Mouse (Mus musculus) right cerebral cortex, postnatal 14 days (tissue): ENCODE results near the gene Auts2.

Experiments used
- DNase-seq: peaks from one replicate; pipeline ENCODE4 v3.0.0; 2022

Auts2 gene

GRCm38 (mm10) chr5:131643176-131644174, 899.7 kb downstream of the Auts2 start:
- DNase-seq = peak; percentile 42

- DNase-seq = no peak
Observed at GRCm38 (mm10) chr5:131642752-131643151, 900.4 kb downstream of the Auts2 start.

- DNase-seq = no peak
Observed at GRCm38 (mm10) chr5:131636431-131636830, 906.7 kb downstream of the Auts2 start.

DNA sequence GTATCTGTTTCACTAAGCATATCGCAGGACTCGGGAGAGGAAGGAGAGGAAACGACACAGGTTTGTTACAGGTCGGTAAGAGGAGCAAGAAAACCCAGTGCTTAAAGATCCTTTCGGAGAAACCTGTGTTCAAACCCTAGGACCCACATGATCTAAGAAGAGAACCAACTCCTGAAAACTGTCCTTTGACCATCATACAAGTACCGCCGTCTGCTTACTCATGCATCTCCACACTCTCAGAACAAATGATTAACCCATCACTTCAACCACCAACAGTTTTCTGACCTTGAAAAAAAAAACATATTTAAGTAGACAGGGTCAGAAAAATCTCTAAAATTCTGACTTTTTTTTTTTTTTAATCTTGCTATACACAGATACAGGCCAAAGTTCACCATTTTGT, 908.4 kb downstream of the Auts2 start:
- DNase-seq = no peak

- no peak for DNase-seq
Observed at GRCm38 (mm10) chr5:131631998-131632379, 911.2 kb downstream of the Auts2 start.

DNA sequence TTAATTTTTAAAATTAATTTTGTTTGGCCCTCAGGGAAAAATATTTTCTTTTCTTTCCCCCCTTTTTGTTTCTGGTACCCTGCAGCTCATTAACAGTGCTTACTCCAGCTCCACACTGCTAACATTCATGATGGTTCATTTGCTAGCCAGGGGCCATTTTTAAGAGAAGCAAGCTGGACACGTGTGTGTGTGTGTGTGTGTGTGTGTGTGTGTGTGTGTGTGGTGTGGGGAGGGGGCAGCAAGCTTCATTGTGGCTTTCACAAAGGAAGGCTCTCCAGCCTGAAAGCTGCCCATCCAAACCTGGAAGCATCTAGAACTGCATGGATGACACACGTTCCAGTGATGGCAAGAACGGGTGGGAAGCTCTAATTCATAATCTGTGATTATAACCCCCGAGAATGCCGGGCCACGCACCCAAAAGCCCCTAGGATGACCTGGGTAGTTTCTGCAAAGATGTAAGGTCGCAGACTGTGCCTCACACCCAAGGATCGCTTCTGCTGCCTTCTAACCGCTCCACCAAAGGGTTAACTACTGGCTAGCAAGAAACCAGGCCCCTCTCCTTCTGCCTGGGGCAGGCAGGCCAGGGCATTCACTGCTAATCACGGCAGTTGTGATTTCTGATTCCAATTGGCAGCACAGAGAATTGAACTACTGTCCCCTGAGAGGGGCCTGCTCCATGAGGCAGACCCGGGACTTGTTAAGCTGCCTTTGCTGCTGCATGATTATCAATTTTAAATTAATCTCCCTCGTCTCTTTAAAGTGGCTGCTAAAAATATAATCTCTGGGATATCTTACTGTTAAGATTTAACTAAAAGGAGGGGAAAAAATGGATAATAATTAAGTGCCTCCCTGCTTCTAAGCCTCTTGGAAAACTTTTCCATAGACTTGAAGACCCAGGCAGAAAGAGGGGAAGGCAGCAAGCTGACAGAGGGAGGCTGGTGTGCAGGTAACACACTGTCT, 911.8 kb downstream of the Auts2 start:
- DNase-seq = no peak

DNA sequence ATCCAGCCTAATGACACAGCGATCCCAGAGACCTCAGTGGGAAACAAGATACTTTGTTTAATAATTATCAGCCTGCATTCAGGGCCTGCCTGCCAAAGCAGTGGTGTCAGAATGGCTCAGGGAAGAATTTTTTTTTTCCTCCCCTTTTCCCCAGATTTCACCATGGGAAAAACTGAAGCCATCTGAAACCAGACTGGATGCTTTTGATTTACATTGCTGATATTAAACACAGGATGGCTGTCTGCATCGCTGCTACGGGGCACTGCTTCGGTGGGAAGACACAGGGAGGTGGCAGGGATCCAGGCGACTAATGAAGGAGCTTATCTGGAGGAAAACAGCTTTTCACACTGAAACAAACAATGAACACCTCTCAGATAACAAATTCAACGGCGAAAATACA, 912.6 kb downstream of the Auts2 start:
- no peak for DNase-seq

DNA sequence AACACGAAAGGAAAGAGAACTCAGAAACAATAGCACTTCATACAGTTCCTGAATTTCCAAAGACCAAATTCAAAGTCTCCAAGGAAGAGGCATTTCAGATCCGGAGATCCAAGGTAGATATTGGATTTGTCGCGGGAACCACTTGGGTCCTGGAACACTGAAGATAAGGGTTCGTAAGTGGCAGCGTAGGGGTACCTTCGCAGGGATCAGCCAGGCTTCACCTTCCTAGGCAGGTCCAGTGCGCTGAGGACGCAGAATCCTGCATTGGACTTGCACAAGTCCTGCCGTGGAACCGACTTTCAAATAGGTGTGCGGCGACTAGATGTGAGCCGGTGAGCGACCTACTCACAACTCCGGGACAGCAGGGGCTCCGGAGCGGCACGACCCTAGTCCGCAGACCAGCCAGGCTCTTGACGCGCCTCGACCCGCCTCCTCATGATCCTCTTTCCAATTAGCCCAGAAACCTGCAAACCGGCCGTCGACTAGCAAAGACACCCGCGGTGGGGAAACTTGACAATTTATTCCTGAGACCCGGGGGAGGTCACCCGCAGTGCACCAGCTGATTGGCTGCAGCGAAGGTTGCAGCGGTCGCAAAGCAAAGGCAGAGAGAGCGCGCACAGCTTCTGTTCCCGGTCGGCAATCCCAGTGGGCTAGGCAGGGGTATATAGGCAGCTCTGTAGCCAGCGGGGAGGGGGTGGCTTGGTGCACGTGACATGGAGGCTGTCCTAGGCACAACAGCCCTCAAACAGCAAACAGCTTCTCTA, 926.8 kb downstream of the Auts2 start:
- DNase-seq = peak; percentile 21

- no peak for DNase-seq
Observed at GRCm38 (mm10) chr5:131614238-131614637, 928.9 kb downstream of the Auts2 start.

- DNase-seq = no peak
Observed at GRCm38 (mm10) chr5:131613301-131613700, 929.8 kb downstream of the Auts2 start.

GRCm38 (mm10) chr5:131610702-131611101, 932.4 kb downstream of the Auts2 start:
- DNase-seq = no peak

DNA sequence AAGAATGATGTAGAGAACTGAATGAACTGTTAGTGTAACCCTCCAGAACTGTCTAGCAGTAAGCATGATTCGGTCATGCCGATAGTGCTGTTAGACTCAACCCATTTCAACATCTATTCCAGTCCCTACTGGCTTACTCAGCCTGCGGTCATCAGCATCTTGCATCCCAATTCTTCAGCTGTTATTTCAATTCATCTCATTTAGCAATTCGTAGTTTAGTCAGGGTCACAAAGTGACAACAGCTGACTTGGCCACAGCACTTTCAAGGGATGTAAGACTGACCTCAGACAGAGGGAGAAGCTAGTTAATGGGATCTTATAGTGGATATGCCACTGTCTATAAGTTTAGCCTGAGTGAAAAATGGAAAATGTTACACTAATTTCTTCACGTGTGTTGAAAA, 936.4 kb downstream of the Auts2 start:
- DNase-seq = no peak

GRCm38 (mm10) chr5:131601934-131602692, 941.0 kb downstream of the Auts2 start:
- no peak for DNase-seq

GRCm38 (mm10) chr5:131600325-131601125, 942.6 kb downstream of the Auts2 start:
- DNase-seq = peak; percentile 47

- DNase-seq = no peak
Observed at GRCm38 (mm10) chr5:131597503-131597902, 945.6 kb downstream of the Auts2 start.

- no peak for DNase-seq
Observed at GRCm38 (mm10) chr5:131596591-131596990, 946.6 kb downstream of the Auts2 start.

GRCm38 (mm10) chr5:131595730-131596129, 947.4 kb downstream of the Auts2 start:
- DNase-seq = no peak

GRCm38 (mm10) chr5:131594597-131594996, 948.5 kb downstream of the Auts2 start:
- no peak for DNase-seq

- no peak for DNase-seq
Observed at GRCm38 (mm10) chr5:131593261-131593660, 949.9 kb downstream of the Auts2 start.

GRCm38 (mm10) chr5:131589948-131590467, 953.1 kb downstream of the Auts2 start:
- DNase-seq = no peak

DNA sequence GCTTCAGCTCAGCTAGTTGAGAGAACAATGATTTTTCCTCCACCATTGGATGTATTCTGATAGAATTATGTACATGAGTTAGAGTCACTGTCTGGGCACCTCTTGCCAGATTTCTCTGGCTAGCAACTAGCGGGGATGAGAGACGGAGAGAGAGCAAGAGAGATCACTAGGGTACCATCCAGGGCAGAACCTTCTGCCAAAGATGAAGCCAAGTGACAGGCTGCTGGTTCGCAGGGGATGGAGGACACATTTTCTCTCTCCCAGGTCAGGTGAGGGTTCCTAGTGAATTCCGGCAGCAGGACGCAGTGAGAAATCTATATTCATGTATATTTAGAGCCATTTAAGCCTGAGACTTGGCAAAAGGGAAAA, 956.8 kb downstream of the Auts2 start:
- no peak for DNase-seq
